Mouse (Mus musculus): ENCODE data around the gene Fam110c. TPM values are rescaled to one million over a fixed set of nuclear protein-coding genes. Genes with fewer than 3 reads are reported as not detected.
A peak's percentile ranks its signal among the peaks of the same experiment; 100 is the strongest.

Fam110c gene
- polyA plus RNA-seq, 1 experiment = 0.47 TPM

GRCm38 (mm10) chr12:31074839-31075538, 1.3 kb downstream of the Fam110c start:
- peak overlapping the region; percentile 78 for H3K4me3 ChIP-seq (replicated peaks; ENCODE audit: control insufficient read depth, low read depth, low read length)

DNA sequence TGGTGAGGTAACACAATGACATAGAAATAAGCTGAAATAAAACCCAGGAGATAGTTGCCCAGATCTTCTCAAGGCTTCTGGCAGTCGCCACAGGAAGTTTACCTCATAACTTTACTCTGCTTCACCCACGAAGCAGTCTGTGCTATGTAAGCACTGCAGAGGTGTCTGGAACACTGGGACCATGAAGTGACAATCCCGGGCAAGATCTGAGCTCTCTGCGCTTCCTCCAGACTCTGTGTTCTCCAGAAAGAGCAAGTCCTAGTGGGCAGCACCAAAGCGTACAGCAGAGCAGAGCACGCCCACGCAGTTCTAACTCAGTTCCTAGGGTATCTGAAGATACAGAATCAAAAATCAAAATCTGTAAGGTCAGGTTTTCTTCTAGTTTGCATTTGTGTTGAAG, 3.4 kb downstream of the Fam110c start:
- H3K4me3 ChIP-seq (replicated peaks; ENCODE audit: control insufficient read depth, low read depth, low read length) = no peak overlapping the region
- TF ChIP-seq POLR2A (IDR thresholded peaks at IDR 0.05; ENCODE audit: borderline replicate concordance, control insufficient read depth, low read depth, low read length) (no peak), CTCF (IDR thresholded peaks at IDR 0.05; ENCODE audit: control insufficient read depth, insufficient read depth, low read length) (no peak)
- 68% methylated on average over 7 of the region's 7 CpGs for WGBS

More at GRCm38 (mm10) chr12:31074839-31075538, 1.3 kb downstream of the Fam110c start:
- no peaks in the 10 kb centered on the region for H3K4me1 ChIP-seq (ENCODE audit: control insufficient read depth, insufficient read depth, low read length)
- 3% methylated on average over 24 of the region's 24 CpGs for WGBS
- TF ChIP-seq POLR2A (IDR thresholded peaks at IDR 0.05; ENCODE audit: borderline replicate concordance, control insufficient read depth, low read depth, low read length) (no peak), CTCF (IDR thresholded peaks at IDR 0.05; ENCODE audit: control insufficient read depth, insufficient read depth, low read length) (no peak)
- peak overlapping the region; percentile 59 for H3K27ac ChIP-seq (ENCODE audit: control insufficient read depth, insufficient read depth, low read depth, low read length, poor library complexity)

GRCm38 (mm10) chr12:31078030-31078429, 4.4 kb downstream of the Fam110c start:
- 71% methylated on average over 4 of the region's 4 CpGs for WGBS
- H3K4me1 ChIP-seq (ENCODE audit: control insufficient read depth, insufficient read depth, low read length) = no peaks in the 10 kb centered on the region; the same call in 1 of the 2 replicates

More for the DNA sequence above, 3.4 kb downstream of the Fam110c start:
- Histone ChIP-seq H3K27ac (ENCODE audit: control insufficient read depth, insufficient read depth, low read depth, low read length, poor library complexity) (no peak overlapping the region), H3K4me1 (ENCODE audit: control insufficient read depth, insufficient read depth, low read length) (no peaks in the 10 kb centered on the region)

GRCm38 (mm10) chr12:31080352-31080751, 6.7 kb downstream of the Fam110c start:
- no peak for TF ChIP-seq POLR2A (IDR thresholded peaks at IDR 0.05; ENCODE audit: borderline replicate concordance, control insufficient read depth, low read depth, low read length)
- no peak for TF ChIP-seq CTCF (IDR thresholded peaks at IDR 0.05; ENCODE audit: control insufficient read depth, insufficient read depth, low read length)
- Histone ChIP-seq H3K27ac (ENCODE audit: control insufficient read depth, insufficient read depth, low read depth, low read length, poor library complexity) (no peak overlapping the region), H3K4me3 (replicated peaks; ENCODE audit: control insufficient read depth, low read depth, low read length) (no peak overlapping the region), H3K4me1 (ENCODE audit: control insufficient read depth, insufficient read depth, low read length) (no peaks in the 10 kb centered on the region; the same call in 1 of the 2 replicates)
- WGBS = 90% methylated on average over 6 of the region's 6 CpGs

More at GRCm38 (mm10) chr12:31078030-31078429, 4.4 kb downstream of the Fam110c start:
- no peak for TF ChIP-seq POLR2A (IDR thresholded peaks at IDR 0.05; ENCODE audit: borderline replicate concordance, control insufficient read depth, low read depth, low read length)
- TF ChIP-seq CTCF (IDR thresholded peaks at IDR 0.05; ENCODE audit: control insufficient read depth, insufficient read depth, low read length) = no peak
- Histone ChIP-seq H3K27ac (ENCODE audit: control insufficient read depth, insufficient read depth, low read depth, low read length, poor library complexity) (no peak overlapping the region), H3K4me3 (replicated peaks; ENCODE audit: control insufficient read depth, low read depth, low read length) (no peak overlapping the region)

DNA sequence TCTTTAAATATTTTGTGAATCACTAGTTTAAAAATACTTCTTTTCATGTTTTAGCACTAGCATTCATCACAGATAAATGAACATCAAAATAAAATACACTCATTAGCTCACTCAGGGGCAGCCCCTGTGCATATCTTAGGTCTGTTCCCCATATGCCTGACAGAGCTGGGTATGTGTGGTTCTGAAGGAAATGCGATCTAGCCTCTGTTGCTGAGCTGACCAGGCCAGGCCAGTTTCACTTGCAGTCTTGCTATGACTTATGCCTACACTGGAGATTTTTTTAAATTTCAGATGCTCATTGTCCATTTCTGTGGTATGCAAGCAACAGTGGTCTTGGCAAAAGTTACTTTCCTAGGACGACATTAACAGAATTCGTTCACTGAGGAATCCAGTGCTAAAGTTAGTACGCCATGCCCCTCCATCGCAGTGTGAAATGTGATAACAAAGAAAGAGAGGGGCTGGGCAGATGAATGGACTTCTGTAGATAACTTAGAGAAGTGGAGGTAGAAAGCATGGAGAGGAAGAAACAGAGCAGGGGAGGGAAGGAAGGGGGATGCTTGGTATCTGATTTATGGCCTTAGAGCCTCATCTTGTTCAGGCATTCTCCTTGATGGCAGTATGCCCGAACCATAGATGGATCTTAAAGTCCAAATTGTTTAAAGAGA, 7.4 kb downstream of the Fam110c start:
- H3K27ac ChIP-seq (ENCODE audit: control insufficient read depth, insufficient read depth, low read depth, low read length, poor library complexity) = no peak overlapping the region
- no peak for TF ChIP-seq CTCF (IDR thresholded peaks at IDR 0.05; ENCODE audit: control insufficient read depth, insufficient read depth, low read length)
- no peak for TF ChIP-seq POLR2A (IDR thresholded peaks at IDR 0.05; ENCODE audit: borderline replicate concordance, control insufficient read depth, low read depth, low read length)
- H3K4me3 ChIP-seq (replicated peaks; ENCODE audit: control insufficient read depth, low read depth, low read length) = no peak overlapping the region
- H3K4me1 ChIP-seq (ENCODE audit: control insufficient read depth, insufficient read depth, low read length) = no peaks in the 10 kb centered on the region; the same call in 1 of the 2 replicates
- WGBS = 60% methylated on average over 6 of the region's 6 CpGs

- TF ChIP-seq POLR2A (IDR thresholded peaks at IDR 0.05; ENCODE audit: borderline replicate concordance, control insufficient read depth, low read depth, low read length) (no peak), CTCF (IDR thresholded peaks at IDR 0.05; ENCODE audit: control insufficient read depth, insufficient read depth, low read length) (no peak)
- no peak overlapping the region for H3K4me3 ChIP-seq (replicated peaks; ENCODE audit: control insufficient read depth, low read depth, low read length)
- WGBS = 8% methylated on average over 4 of the region's 4 CpGs
- no peaks in the 10 kb centered on the region; the same call in 1 of the 2 replicates for H3K4me1 ChIP-seq (ENCODE audit: control insufficient read depth, insufficient read depth, low read length)
- H3K27ac ChIP-seq (ENCODE audit: control insufficient read depth, insufficient read depth, low read depth, low read length, poor library complexity) = no peak overlapping the region
These were observed 9.3 kb downstream of the Fam110c start for GRCm38 (mm10) chr12:31083007-31083406.

DNA sequence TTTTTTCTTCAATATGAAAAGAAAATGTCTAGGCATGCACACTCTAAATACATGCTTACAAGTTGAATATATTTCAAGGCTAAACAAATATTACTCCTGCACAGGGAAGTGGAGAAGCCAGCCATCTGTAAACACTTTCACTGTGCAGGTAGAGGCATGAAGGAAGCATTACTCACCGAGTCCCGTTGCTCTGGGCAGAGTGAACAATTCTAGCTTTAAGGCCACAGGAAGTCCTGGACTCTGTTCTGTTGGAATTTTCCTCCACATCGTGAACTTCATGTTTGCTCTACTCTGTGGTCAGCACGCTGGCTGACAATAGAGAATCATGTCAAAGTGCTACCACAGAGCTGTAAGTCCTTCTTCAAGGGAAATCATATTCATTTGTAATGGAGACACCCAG, 9.7 kb downstream of the Fam110c start:
- no peaks in the 10 kb centered on the region; the same call in 1 of the 2 replicates for H3K4me1 ChIP-seq (ENCODE audit: control insufficient read depth, insufficient read depth, low read length)

DNA sequence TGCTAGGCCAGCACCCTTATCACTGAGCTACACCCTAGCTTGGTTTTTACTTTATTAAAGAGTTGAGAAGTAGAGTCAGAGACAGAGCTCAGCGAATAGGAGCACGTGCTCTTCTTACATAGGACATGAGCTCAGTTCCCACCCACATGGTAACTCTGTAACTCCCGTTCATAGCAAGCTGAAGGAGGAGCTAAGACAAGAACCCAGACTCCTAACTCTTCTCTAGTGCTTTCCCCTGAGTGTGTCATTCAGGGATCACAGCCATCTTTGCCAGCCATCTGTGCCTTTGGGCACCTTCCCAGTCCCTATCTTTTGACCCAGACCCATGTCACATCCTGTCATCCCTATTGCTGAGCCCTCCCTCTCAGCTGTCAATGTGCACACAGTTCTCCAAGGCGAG, 13.4 kb downstream of the Fam110c start:
- Histone ChIP-seq H3K4me1 (ENCODE audit: control insufficient read depth, insufficient read depth, low read length) (no peaks in the 10 kb centered on the region; the same call in 1 of the 2 replicates), H3K27ac (ENCODE audit: control insufficient read depth, insufficient read depth, low read depth, low read length, poor library complexity) (no peak overlapping the region), H3K4me3 (replicated peaks; ENCODE audit: control insufficient read depth, low read depth, low read length) (no peak overlapping the region)
- WGBS = 61% methylated on average over 4 of the region's 4 CpGs
- TF ChIP-seq CTCF (IDR thresholded peaks at IDR 0.05; ENCODE audit: control insufficient read depth, insufficient read depth, low read length) (no peak), POLR2A (IDR thresholded peaks at IDR 0.05; ENCODE audit: borderline replicate concordance, control insufficient read depth, low read depth, low read length) (no peak)

More for the DNA sequence above, 9.7 kb downstream of the Fam110c start:
- TF ChIP-seq CTCF (IDR thresholded peaks at IDR 0.05; ENCODE audit: control insufficient read depth, insufficient read depth, low read length) = no peak
- TF ChIP-seq POLR2A (IDR thresholded peaks at IDR 0.05; ENCODE audit: borderline replicate concordance, control insufficient read depth, low read depth, low read length) = no peak
- 24% methylated on average over 4 of the region's 4 CpGs for WGBS
- Histone ChIP-seq H3K4me3 (replicated peaks; ENCODE audit: control insufficient read depth, low read depth, low read length) (no peak overlapping the region), H3K27ac (ENCODE audit: control insufficient read depth, insufficient read depth, low read depth, low read length, poor library complexity) (no peak overlapping the region)
